Mouse (Mus musculus): ENCODE data around the gene Caln1. TPM values are rescaled to one million over a fixed set of nuclear protein-coding genes. Genes with fewer than 3 reads are reported as not detected.

Gene Caln1
- polyA plus RNA-seq, 2 experiments: 0.91 to 1.3 TPM

DNA sequence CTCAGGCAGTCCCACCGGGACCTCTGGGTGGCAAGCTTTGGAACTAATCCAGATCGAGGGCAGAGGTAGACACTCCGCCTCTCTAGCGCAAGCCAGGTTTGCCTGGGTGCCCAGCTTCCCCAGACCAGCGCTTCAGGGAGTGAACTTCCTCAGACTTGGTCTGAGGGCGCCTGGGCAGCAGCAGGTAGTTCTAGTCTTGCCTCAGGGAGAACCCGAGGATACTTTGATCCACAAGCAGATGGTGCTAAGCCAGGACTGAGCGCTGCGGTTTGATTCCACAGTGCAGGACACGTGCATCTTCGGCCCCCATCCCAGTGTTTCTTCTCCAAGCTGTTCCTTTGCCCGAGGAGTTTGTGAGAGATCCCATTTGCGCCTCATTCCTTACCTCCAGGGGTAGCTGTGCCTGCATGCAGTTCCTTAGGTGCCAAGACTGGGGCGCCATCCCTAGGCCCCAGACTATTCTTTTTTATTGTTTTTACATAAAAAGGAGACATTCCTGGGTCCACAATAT is 80.8 kb downstream of the Caln1 start:
- DNase-seq (ENCODE audit: low spot score): no peak
- no peaks in the 10 kb centered on the region for H3K36me3 ChIP-seq (ENCODE audit: control insufficient read depth, insufficient read depth, low read length)
- ATAC-seq (ENCODE audit: low FRiP score, low read depth): no peak
- H3K27me3 ChIP-seq (ENCODE audit: control insufficient read depth, insufficient read depth, low read length): peaks cover 43% of the 10 kb centered on the region
- WGBS: 5% methylated on average over 14 of the region's 14 CpGs
- peak overlapping the region; percentile 95 for H3K4me2 ChIP-seq (replicated peaks; ENCODE audit: low read depth, low read length, severe bottlenecking)
- no peak for TF ChIP-seq POLR2A (IDR thresholded peaks at IDR 0.05; ENCODE audit: borderline replicate concordance, extremely low read depth, insufficient read depth, insufficient read length)
- peaks cover 4% of the 10 kb centered on the region; the same call in 1 of the 2 replicates for H3K4me1 ChIP-seq (ENCODE audit: control insufficient read depth, insufficient read depth, low read length)
- H3K9me3 ChIP-seq (ENCODE audit: control insufficient read depth, low read length): no peaks in the 10 kb centered on the region
- no peak overlapping the region for H3K9ac ChIP-seq (ENCODE audit: low read depth, low read length, severe bottlenecking)
- peak overlapping the region; percentile 49 for H3K4me3 ChIP-seq (replicated peaks; ENCODE audit: low read length)
- H3K27ac ChIP-seq (replicated peaks; ENCODE audit: low read depth, low read length): no peak overlapping the region

DNA sequence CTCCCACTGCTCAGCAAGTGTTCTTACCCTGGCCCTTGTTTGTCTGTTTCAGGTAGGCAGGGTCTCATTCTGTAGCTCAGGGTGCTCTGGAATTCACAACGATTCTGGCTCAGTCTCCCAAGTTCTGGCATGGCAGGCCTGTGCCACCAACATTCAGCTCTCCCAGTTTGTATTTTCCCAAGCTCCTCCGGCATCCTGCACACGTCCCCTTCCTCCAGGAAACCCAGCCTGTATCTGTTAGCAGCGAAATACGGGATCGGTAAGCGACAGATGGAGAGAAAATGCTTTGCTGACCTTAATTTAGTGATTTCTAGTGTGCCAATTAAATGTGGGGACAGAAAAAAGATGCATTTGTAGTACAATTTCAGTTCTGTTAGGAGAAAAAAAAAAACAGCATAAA is 88.8 kb downstream of the Caln1 start:
- no peak for TF ChIP-seq POLR2A (IDR thresholded peaks at IDR 0.05; ENCODE audit: borderline replicate concordance, extremely low read depth, insufficient read depth, insufficient read length)
- H3K36me3 ChIP-seq (ENCODE audit: control insufficient read depth, insufficient read depth, low read length): no peaks in the 10 kb centered on the region
- no peaks in the 10 kb centered on the region for H3K9me3 ChIP-seq (ENCODE audit: control insufficient read depth, low read length)
- no peak overlapping the region for H3K27ac ChIP-seq (replicated peaks; ENCODE audit: low read depth, low read length)
- no peaks in the 10 kb centered on the region for H3K4me1 ChIP-seq (ENCODE audit: control insufficient read depth, insufficient read depth, low read length)
- 89% methylated on average over 7 of the region's 7 CpGs for WGBS
- no peak for ATAC-seq (ENCODE audit: low FRiP score, low read depth)
- no peak overlapping the region for H3K9ac ChIP-seq (ENCODE audit: low read depth, low read length, severe bottlenecking)
- H3K27me3 ChIP-seq (ENCODE audit: control insufficient read depth, insufficient read depth, low read length): no peaks in the 10 kb centered on the region
- no peak for DNase-seq (ENCODE audit: low spot score)
- no peak overlapping the region for H3K4me3 ChIP-seq (replicated peaks; ENCODE audit: low read length)
- H3K4me2 ChIP-seq (replicated peaks; ENCODE audit: low read depth, low read length, severe bottlenecking): no peak overlapping the region

DNA sequence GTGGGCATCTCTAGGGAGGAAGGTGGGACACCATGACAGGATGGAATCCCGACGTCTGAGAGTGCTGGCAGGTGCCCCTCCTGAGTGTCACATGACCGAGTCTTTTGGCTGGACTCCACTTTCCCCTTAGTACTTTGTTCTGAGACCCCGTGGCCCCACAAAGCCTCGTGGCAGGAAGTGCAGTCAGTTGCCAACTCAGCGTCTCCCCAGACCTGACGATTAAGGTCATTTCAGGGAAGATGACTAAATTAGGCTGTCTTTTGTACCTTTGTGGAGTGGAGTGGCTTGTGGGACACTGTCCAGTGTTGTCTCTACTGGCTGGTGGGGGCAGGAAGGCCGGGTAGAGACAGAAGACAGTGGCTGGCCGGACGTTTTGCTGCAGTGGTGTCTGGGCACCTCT is 103.0 kb downstream of the Caln1 start:
- no peaks in the 10 kb centered on the region for H3K4me1 ChIP-seq (ENCODE audit: control insufficient read depth, insufficient read depth, low read length)
- no peak overlapping the region for H3K9ac ChIP-seq (ENCODE audit: low read depth, low read length, severe bottlenecking)
- no peaks in the 10 kb centered on the region for H3K27me3 ChIP-seq (ENCODE audit: control insufficient read depth, insufficient read depth, low read length)
- 74% methylated on average over 10 of the region's 10 CpGs for WGBS
- ATAC-seq (ENCODE audit: low FRiP score, low read depth): no peak
- no peak for TF ChIP-seq POLR2A (IDR thresholded peaks at IDR 0.05; ENCODE audit: borderline replicate concordance, extremely low read depth, insufficient read depth, insufficient read length)
- H3K4me2 ChIP-seq (replicated peaks; ENCODE audit: low read depth, low read length, severe bottlenecking): no peak overlapping the region
- no peaks in the 10 kb centered on the region for H3K36me3 ChIP-seq (ENCODE audit: control insufficient read depth, insufficient read depth, low read length)
- H3K27ac ChIP-seq (replicated peaks; ENCODE audit: low read depth, low read length): no peak overlapping the region
- H3K9me3 ChIP-seq (ENCODE audit: control insufficient read depth, low read length): no peaks in the 10 kb centered on the region
- H3K4me3 ChIP-seq (replicated peaks; ENCODE audit: low read length): no peak overlapping the region
- no peak for DNase-seq (ENCODE audit: low spot score)

DNA sequence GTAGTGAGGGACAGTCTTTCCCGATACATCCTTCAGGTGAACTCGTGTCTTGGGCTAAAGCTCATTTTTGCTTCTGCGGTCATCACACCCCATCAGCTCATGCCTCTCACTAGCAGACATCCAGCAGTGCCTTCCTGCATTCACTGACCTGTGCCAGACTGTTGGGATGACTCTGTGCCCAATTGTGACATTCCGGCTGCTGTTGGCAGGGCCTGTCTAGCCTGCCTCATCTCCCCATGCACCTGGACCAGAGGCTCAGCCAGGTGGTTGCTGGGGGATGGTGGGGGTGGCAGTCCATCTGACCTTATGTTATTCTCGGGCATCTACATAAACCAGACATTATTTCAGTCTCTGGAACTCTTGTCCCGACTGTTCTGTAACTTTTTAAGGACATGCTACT is 105.6 kb downstream of the Caln1 start:
- Histone ChIP-seq H3K9ac (ENCODE audit: low read depth, low read length, severe bottlenecking) (no peak overlapping the region), H3K4me3 (replicated peaks; ENCODE audit: low read length) (no peak overlapping the region), H3K36me3 (ENCODE audit: control insufficient read depth, insufficient read depth, low read length) (no peaks in the 10 kb centered on the region), H3K27me3 (ENCODE audit: control insufficient read depth, insufficient read depth, low read length) (no peaks in the 10 kb centered on the region), H3K9me3 (ENCODE audit: control insufficient read depth, low read length) (no peaks in the 10 kb centered on the region), H3K4me2 (replicated peaks; ENCODE audit: low read depth, low read length, severe bottlenecking) (no peak overlapping the region), H3K27ac (replicated peaks; ENCODE audit: low read depth, low read length) (no peak overlapping the region), H3K4me1 (ENCODE audit: control insufficient read depth, insufficient read depth, low read length) (no peaks in the 10 kb centered on the region)
- DNase-seq (ENCODE audit: low spot score) (no peak), ATAC-seq (ENCODE audit: low FRiP score, low read depth) (no peak)
- 81% methylated on average over 6 of the region's 6 CpGs for WGBS
- no peak for TF ChIP-seq POLR2A (IDR thresholded peaks at IDR 0.05; ENCODE audit: borderline replicate concordance, extremely low read depth, insufficient read depth, insufficient read length)

DNA sequence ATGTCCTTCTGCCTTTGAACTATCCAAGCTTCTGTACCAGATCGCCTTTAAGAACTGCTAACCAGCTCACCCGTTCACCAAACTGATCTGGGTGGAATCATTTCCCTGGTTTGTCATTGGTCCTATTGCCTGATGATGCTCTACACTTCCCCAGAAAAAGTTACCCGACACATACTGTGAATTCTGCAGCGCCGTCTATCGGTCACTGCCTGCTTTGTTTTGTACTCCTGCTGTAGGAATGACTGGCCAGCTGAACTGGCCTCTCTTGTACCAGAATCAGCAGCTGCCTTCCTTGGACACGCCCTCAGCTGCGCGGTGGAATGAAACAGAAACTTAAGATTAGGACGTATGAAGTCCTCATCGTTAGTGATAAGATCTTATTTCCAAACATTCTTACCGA is 107.5 kb downstream of the Caln1 start:
- Histone ChIP-seq H3K9me3 (ENCODE audit: control insufficient read depth, low read length) (no peaks in the 10 kb centered on the region), H3K4me1 (ENCODE audit: control insufficient read depth, insufficient read depth, low read length) (no peaks in the 10 kb centered on the region), H3K9ac (ENCODE audit: low read depth, low read length, severe bottlenecking) (no peak overlapping the region), H3K36me3 (ENCODE audit: control insufficient read depth, insufficient read depth, low read length) (no peaks in the 10 kb centered on the region), H3K27ac (replicated peaks; ENCODE audit: low read depth, low read length) (no peak overlapping the region), H3K4me2 (replicated peaks; ENCODE audit: low read depth, low read length, severe bottlenecking) (no peak overlapping the region), H3K4me3 (replicated peaks; ENCODE audit: low read length) (no peak overlapping the region), H3K27me3 (ENCODE audit: control insufficient read depth, insufficient read depth, low read length) (no peaks in the 10 kb centered on the region)
- TF ChIP-seq POLR2A (IDR thresholded peaks at IDR 0.05; ENCODE audit: borderline replicate concordance, extremely low read depth, insufficient read depth, insufficient read length): no peak
- 79% methylated on average over 12 of the region's 12 CpGs for WGBS
- ATAC-seq (ENCODE audit: low FRiP score, low read depth) (no peak), DNase-seq (ENCODE audit: low spot score) (no peak)

DNA sequence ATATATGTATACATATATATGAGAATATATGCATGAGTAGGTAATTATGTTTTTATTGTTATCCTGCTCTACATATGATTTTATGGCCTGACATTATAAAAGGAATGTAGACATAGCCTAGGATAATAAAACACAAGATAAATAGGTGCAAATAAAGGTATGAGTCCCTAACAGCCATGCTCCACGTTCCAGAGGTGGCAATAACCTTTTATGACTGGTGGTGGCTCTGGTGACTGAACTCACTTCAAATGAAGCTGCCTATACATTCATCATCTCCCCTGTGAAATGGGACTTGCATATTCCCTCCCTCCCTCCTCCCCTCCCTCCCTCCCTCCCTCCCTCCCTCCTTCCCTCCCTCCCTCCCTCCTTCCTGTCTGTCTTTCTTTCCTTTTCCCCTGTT is 111.0 kb downstream of the Caln1 start:
- 25% methylated on average over 1 of the region's 1 CpGs for WGBS
- no peak for ATAC-seq (ENCODE audit: low FRiP score, low read depth)

More for the DNA sequence above, 111.0 kb downstream of the Caln1 start:
- Histone ChIP-seq H3K9ac (ENCODE audit: low read depth, low read length, severe bottlenecking) (no peak overlapping the region), H3K4me1 (ENCODE audit: control insufficient read depth, insufficient read depth, low read length) (no peaks in the 10 kb centered on the region), H3K9me3 (ENCODE audit: control insufficient read depth, low read length) (no peaks in the 10 kb centered on the region), H3K4me3 (replicated peaks; ENCODE audit: low read length) (no peak overlapping the region), H3K27me3 (ENCODE audit: control insufficient read depth, insufficient read depth, low read length) (no peaks in the 10 kb centered on the region), H3K4me2 (replicated peaks; ENCODE audit: low read depth, low read length, severe bottlenecking) (no peak overlapping the region), H3K36me3 (ENCODE audit: control insufficient read depth, insufficient read depth, low read length) (no peaks in the 10 kb centered on the region), H3K27ac (replicated peaks; ENCODE audit: low read depth, low read length) (no peak overlapping the region)
- no peak for DNase-seq (ENCODE audit: low spot score)
- no peak for TF ChIP-seq POLR2A (IDR thresholded peaks at IDR 0.05; ENCODE audit: borderline replicate concordance, extremely low read depth, insufficient read depth, insufficient read length)

Measured in limb, embryonic 14.5 days (tissue).